Mouse (Mus musculus) thymus, postnatal 4 days (tissue): Measurements from ENCODE around the gene Tars2.
A peak's percentile ranks its signal among the peaks of the same experiment; 100 is the strongest.
"Not testable (repeated sequence)": the region's sequence is repeated elsewhere in the genome, so short reads cannot be mapped to it uniquely, and the experiment has no call there.

ENCODE experiments used
- DNase-seq: peaks from one replicate; pipeline ENCODE4 v3.0.0; 2021

Gene Tars2

DNA sequence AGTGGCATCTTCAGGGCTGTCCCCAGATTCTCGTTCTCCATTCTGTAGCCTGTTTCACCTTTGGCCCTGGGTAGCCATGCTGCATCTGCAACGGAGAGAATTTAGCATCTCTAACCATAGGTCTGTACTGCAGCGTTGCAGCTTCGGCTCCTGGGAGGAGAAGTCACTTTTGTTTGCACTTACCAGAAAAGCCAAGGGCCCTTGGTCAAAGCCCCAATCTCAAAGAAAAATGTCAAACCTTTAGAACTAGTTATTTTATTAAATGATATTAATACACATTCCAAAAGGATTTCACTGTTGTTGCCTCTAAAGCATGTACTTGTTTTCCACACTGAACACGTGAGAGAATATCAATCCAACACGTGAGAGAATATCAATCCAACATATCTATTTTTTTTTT lies at the start of gene Tars2:
Tars2 (minus strand) TSS at position 101 of the 400 bp plus-strand sequence.
- DNase-seq, result no peak

DNA sequence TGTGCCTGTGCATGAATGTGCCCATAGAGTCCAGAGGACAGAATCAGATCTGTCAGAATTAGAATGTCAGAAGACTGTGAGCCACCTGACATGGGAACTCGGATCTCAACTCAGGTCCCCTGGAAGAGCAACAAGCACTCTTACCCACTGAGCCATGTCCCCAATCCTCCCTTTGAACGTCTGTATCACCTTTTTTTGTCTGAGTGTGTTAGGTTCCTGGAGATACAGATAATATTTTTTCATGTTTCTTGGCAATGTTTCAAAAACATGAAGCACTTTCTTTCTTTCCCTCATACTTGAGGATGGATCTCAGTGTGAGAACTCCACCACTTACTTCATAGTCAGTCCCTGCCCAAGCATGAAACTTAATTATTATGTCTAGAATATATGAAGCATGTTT lies 48.4 kb upstream of the Tars2 start:
- no peak for DNase-seq

GRCm38 (mm10) chr3:95807630-95808029 lies 47.6 kb upstream of the Tars2 start:
- DNase-seq, result not testable (repeated sequence)

GRCm38 (mm10) chr3:95806677-95807076 lies 46.7 kb upstream of the Tars2 start:
- no peak for DNase-seq

- DNase-seq, result no peak
Measured at GRCm38 (mm10) chr3:95803851-95804250, 43.8 kb upstream of the Tars2 start.

GRCm38 (mm10) chr3:95798756-95799155 lies 38.8 kb upstream of the Tars2 start:
- DNase-seq, result no peak

GRCm38 (mm10) chr3:95794299-95794698 lies 34.3 kb upstream of the Tars2 start:
- no peak for DNase-seq

DNA sequence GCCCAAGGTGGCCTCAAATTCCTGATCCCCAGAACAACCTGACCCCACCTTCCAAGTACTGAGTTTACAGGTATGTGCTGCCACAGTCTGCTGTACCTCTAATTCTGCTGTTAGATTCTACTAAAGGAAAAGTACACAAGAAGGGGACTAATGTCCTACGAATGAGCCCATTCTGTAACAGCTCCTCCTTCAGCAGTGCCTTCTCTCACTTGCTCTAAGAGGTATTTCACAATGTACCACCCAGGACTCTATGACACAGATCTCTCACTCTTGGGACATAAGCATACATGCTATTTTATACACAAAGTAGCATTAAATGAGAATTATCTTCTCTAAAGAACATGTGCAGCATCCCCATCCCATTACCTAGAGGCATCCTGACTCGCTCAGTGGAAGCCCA lies 33.7 kb upstream of the Tars2 start:
- no peak for DNase-seq

DNA sequence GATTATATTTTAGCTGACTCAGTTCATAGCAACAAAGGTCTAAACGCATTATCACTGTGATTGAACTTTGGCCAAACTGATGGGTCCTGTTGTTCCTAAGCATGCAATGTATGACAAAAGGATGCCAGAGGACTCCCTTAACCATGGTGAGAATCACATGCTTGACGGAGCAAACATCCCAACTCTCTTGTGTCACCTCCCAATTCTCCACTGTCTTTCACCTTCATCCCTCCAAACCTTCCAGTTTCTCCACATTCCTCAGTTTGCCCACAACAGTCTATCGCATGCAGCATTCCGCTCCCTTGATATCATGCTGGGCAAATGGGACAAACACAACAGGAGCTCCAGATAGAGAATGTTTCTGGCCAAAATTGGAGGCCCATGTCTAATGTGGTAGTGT lies 25.5 kb upstream of the Tars2 start:
- no peak for DNase-seq

- peak; percentile 59 for DNase-seq
Measured at GRCm38 (mm10) chr3:95771985-95772384, 12.0 kb upstream of the Tars2 start.

GRCm38 (mm10) chr3:95765534-95765933 lies 5.5 kb upstream of the Tars2 start:
- no peak for DNase-seq

DNA sequence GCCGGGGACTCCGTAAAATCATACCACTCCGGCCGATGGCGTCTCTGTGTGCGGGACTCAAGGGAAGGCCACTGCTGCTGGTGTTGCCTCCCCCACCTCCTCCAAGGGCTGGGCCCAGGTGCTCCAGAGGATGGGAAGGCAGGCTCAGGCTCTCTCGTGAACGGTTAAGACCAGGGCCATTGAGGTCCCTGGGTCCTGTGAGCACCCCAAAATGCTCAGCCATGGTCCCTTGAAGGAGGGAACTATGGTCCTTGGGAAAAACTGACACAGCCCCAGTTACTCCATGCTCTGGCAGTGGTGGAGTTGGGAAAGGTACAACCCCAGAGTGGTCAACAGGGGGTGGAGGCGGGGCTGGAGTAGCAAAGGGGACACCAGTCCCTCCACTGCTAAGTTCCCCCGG lies 3.8 kb upstream of the Tars2 start:
- no peak for DNase-seq

GRCm38 (mm10) chr3:95762961-95763360 lies 3.0 kb upstream of the Tars2 start:
- DNase-seq, result no peak

- DNase-seq, result no peak
Measured at GRCm38 (mm10) chr3:95761771-95762170, 1.8 kb upstream of the Tars2 start.

GRCm38 (mm10) chr3:95760656-95761055 lies 650 bp upstream of the Tars2 start:
- DNase-seq, result no peak

GRCm38 (mm10) chr3:95758467-95759218 lies 1.4 kb downstream of the Tars2 start:
- DNase-seq, result no peak

GRCm38 (mm10) chr3:95756808-95757207 lies 3.2 kb downstream of the Tars2 start:
- DNase-seq, result no peak

GRCm38 (mm10) chr3:95754345-95755206 lies 5.4 kb downstream of the Tars2 start:
- peak; percentile 90 for DNase-seq

DNA sequence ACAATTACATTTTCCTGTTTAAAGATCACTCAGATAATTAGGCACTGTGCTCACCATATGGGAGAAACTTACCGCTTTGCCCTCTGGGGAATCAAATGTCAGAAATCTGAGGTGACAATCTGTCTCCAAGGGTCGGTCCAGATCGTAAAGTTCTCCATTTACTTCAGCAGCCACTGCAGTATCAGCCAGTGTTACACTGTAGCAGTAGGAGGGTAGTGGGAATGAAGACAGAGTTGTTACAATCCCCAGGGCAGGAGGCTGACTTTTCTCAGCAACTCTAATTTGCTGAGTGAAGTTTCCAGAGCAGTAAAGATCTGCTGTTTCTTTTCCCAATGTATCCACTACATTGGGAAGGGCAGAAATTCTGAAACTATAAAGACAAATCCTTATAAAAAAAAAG lies 7.1 kb downstream of the Tars2 start:
- DNase-seq, result no peak

DNA sequence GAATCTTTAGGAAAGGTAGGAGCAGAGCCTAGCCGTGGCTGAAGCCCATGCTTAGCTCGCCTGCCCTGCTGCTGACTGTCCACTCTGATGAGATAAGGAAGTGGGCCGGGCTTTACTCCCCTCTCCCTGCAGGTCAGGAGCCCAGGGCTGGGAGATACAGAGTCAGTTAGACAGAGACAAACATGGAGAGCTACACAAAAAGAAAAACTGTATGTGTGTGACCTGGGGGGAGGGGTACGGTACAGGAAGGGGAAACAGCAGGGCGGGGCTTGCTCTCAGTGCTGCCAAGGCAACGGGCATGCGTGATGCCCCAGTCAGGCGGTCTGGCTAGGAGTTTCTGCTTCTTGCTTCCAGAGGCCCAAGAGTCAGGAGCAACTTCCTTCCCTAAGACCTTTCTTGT lies 19.6 kb downstream of the Tars2 start:
- DNase-seq, result peak; percentile 61

DNA sequence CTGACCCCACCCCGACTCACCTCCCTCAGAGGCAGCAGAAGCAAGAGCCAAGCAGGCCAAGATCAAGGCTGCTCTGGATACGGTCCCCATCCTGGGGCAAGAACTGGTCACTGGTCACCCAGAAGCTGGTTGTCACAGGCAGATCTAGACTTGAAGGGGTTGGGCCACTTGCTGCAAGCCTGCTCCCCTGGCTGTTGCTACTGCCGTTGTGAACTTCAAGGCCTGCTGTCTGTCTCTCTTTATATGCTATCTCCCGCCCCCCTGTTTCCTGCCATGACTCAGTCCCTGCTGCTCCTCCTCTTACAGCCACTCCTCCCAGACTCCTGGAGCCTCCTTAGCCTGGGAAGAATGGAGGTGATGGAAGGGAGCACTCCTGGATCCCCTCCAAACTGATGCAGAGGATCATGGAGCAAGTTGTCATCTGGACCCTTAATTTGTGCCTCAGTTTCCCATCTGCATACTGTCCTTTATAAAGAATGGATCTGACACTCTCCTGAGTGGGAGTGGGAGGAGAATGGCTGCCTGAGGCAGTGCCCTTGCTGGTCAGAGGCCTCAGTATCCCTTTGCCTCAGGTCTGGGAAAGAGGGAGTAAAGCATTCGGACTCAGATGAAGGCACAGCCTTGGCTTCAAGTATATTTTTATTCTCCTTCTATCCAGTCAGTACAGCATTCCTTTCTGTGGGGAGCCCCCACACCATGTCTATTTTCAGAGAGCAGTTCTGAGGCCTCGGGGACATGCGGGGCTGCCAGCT lies 20.5 kb downstream of the Tars2 start, which contains the start of gene Ecm1:
Ecm1 (minus strand) TSS at position 217 of the 752 bp plus-strand sequence.
- DNase-seq, result peak; percentile 48

- DNase-seq, result no peak
Measured at GRCm38 (mm10) chr3:95735071-95735670, 24.8 kb downstream of the Tars2 start.
